Mouse (Mus musculus): ENCODE results near the gene Fgfr2. TPM values are rescaled to one million over a fixed set of nuclear protein-coding genes. Genes with fewer than 3 reads are reported as not detected.
"Not testable (repeated sequence)": the region's sequence is repeated elsewhere in the genome, so short reads cannot be mapped to it uniquely, and the experiment has no call there.

Gene Fgfr2
- polyA plus RNA-seq, 1 experiment from 2014 or later = 34.1 TPM

- Histone ChIP-seq H3K27me3 (replicated peaks) (no peaks in the 10 kb centered on the region), H3K4me3 (no peak overlapping the region), H3K27ac (ENCODE audit: poor library complexity, severe bottlenecking) (no peak overlapping the region), H3K36me3 (no peaks in the 10 kb centered on the region), H3K9ac (no peak overlapping the region), H3K9me3 (replicated peaks) (no peaks in the 10 kb centered on the region), H3K4me1 (replicated peaks) (peaks cover 2% of the 10 kb centered on the region), H3K4me2 (no peak overlapping the region)
- 45% methylated on average over 2 of the region's 2 CpGs for WGBS
- no peak for ATAC-seq (ENCODE audit: insufficient number of reproducible peaks, low FRiP score)
Observed at GRCm38 (mm10) chr7:132668604-132669003, 454.5 kb downstream of the Fgfr2 start.

DNA sequence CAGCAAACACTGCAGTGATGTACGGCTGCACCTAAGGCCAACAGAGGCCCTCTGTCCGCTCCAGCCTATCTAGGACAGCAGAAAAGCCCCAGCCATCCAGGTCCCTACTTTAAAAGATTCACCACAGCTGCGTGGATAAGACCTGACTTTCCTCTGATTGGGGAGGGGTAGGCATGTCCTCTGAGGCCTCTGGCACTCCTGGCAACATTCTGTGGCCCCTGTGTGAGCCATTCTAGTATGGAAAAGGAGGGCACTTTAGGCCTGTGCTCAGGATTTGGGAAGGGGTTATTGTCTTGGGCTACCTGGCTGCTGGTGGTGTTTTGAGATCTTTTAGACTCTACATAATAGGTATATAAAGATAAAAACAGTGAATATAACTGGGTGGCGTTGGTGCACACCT is 456.6 kb downstream of the Fgfr2 start:
- H3K36me3 ChIP-seq = no peaks in the 10 kb centered on the region

DNA sequence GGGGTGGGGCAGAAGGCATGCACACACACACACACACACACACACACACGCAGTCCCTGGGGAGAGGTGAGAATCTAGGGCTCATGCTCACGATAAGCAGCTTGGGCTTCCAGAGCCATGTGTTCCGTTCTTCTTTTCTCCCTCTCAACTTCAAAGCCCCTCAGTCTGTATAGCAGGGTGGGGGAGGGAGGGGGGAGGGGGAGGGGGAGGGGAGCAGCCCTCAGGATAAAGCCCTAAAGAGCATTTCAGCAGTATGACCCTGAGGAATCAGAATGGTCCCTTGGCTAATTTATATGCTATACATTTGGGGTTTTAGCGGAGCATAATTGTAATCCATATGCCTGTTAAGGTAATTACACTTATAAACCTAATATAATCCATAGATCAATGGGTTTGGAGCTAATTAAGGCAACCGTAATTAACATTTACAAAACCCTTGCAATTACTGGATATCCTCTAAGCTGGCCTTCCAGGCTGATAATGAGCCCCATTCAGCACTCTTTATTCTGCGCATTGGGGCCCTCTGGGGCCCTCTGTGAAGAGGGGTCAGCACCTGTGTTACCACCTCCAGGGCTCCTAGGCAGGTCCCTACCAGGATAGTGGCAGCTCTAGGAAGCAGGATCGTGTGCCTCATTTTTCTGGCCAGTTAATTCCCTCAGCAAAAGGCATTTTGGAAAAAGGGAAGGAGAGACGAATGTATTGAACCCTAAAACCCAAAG is 457.3 kb downstream of the Fgfr2 start:
- no peak overlapping the region for H3K27ac ChIP-seq (ENCODE audit: poor library complexity, severe bottlenecking)
- no peak overlapping the region for H3K4me2 ChIP-seq
- H3K27me3 ChIP-seq (replicated peaks) = no peaks in the 10 kb centered on the region
- 56% methylated on average over 8 of the region's 8 CpGs for WGBS
- H3K9me3 ChIP-seq (replicated peaks) = no peaks in the 10 kb centered on the region
- no peak overlapping the region for H3K4me3 ChIP-seq
- H3K4me1 ChIP-seq (replicated peaks) = peaks cover 24% of the 10 kb centered on the region
- ATAC-seq (ENCODE audit: insufficient number of reproducible peaks, low FRiP score) = no peak
- no peaks in the 10 kb centered on the region for H3K36me3 ChIP-seq
- H3K9ac ChIP-seq = no peak overlapping the region

More for the DNA sequence above, 456.6 kb downstream of the Fgfr2 start:
- H3K4me3 ChIP-seq = no peak overlapping the region
- H3K9me3 ChIP-seq (replicated peaks) = no peaks in the 10 kb centered on the region
- no peak overlapping the region for H3K4me2 ChIP-seq
- ATAC-seq (ENCODE audit: insufficient number of reproducible peaks, low FRiP score) = no peak
- H3K4me1 ChIP-seq (replicated peaks) = peaks cover 17% of the 10 kb centered on the region
- H3K27ac ChIP-seq (ENCODE audit: poor library complexity, severe bottlenecking) = no peak overlapping the region
- WGBS = 80% methylated on average over 4 of the region's 4 CpGs
- H3K27me3 ChIP-seq (replicated peaks) = no peaks in the 10 kb centered on the region
- H3K9ac ChIP-seq = no peak overlapping the region

DNA sequence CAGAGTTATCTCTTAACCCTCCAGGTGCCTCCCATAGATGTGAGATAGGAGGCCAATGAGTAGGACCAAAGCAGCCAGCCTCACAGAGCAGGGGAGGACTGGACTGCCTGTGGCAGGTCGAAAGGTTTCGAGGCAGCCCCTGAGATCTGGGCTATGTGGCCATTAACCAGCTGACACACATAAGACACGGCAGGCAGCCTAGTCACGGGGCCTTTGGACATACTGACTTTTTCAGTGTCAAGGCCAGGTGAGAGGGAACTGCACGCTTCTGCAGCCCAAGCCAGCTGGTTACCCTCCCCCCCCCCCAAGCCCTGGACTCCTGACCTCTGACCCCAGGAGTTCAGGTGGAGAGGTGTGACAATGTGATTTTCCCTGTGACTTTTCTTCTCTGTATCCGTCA is 458.3 kb downstream of the Fgfr2 start:
- Histone ChIP-seq H3K9me3 (replicated peaks) (no peaks in the 10 kb centered on the region), H3K4me2 (no peak overlapping the region), H3K27me3 (replicated peaks) (no peaks in the 10 kb centered on the region), H3K9ac (no peak overlapping the region), H3K4me3 (no peak overlapping the region), H3K27ac (ENCODE audit: poor library complexity, severe bottlenecking) (no peak overlapping the region), H3K4me1 (replicated peaks) (peaks cover 34% of the 10 kb centered on the region), H3K36me3 (no peaks in the 10 kb centered on the region)
- ATAC-seq (ENCODE audit: insufficient number of reproducible peaks, low FRiP score) = no peak
- WGBS = 82% methylated on average over 6 of the region's 6 CpGs

DNA sequence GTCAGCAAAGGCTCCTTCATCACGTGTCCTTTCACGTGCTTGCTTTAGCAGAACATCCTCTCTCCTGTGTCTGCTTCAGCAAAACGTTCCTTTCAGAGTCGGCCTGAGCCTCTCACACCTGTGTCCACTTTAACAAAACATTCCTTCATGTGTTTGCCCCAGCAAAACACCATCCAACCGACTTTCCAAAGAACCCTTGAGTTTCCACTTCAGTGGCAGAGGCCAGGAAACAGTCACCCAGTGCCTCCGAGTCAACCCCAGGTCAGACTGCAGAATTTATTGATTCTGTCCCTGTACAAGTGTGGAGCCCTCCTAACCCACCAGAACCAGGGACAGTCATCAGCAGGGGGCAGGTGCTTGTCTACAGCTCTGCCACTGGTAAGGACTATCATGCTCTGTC is 460.3 kb downstream of the Fgfr2 start:
- 67% methylated on average over 6 of the region's 6 CpGs for WGBS
- peaks cover 53% of the 10 kb centered on the region for H3K4me1 ChIP-seq (replicated peaks)
- H3K4me3 ChIP-seq; ATAC-seq (ENCODE audit: insufficient number of reproducible peaks, low FRiP score); H3K27ac ChIP-seq (ENCODE audit: poor library complexity, severe bottlenecking); H3K4me2 ChIP-seq; H3K9ac ChIP-seq; H3K27me3 ChIP-seq (replicated peaks); H3K36me3 ChIP-seq; H3K9me3 ChIP-seq (replicated peaks): not testable (repeated sequence)

- no peak overlapping the region for H3K9ac ChIP-seq
- no peak overlapping the region for H3K4me2 ChIP-seq
Observed at GRCm38 (mm10) chr7:132659633-132660032, 463.5 kb downstream of the Fgfr2 start.

DNA sequence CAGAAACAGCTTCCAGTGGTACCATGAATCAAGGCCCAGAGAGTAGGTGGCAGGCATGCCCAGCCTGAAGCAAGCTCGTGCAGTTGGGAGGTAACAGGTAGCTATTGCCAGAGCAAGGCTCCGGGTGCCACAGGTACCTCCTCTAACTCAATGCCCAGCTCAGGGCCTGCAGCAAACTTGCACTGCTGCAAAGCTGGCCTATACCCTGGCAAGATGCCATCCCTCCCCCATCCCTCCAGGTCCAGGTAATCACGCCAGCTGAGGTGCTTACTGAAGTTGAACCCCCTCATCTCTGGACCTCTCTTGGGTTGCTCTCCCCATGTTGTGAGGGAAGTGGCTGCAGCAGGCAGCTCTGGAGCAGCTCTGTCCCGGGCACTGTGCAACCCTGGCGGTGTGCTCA is 464.5 kb downstream of the Fgfr2 start:
- no peaks in the 10 kb centered on the region for H3K9me3 ChIP-seq (replicated peaks)
- ATAC-seq (ENCODE audit: insufficient number of reproducible peaks, low FRiP score) = no peak
- peak overlapping the region; percentile 43 for H3K27ac ChIP-seq (ENCODE audit: poor library complexity, severe bottlenecking)
- H3K4me3 ChIP-seq = no peak overlapping the region
- 0 out of 2 replicates have a peak overlapping the region, but pooled peaks have one; percentile 5 for H3K9ac ChIP-seq
- H3K4me2 ChIP-seq = no peak overlapping the region
- 83% methylated on average over 5 of the region's 5 CpGs for WGBS
- no peaks in the 10 kb centered on the region for H3K36me3 ChIP-seq
- no peaks in the 10 kb centered on the region for H3K27me3 ChIP-seq (replicated peaks)
- peaks cover 73% of the 10 kb centered on the region for H3K4me1 ChIP-seq (replicated peaks)

More at GRCm38 (mm10) chr7:132659633-132660032, 463.5 kb downstream of the Fgfr2 start:
- Histone ChIP-seq H3K27ac (ENCODE audit: poor library complexity, severe bottlenecking) (0 out of 2 replicates have a peak overlapping the region, but pooled peaks have one; percentile 26), H3K36me3 (no peaks in the 10 kb centered on the region), H3K4me1 (replicated peaks) (peaks cover 66% of the 10 kb centered on the region), H3K9me3 (replicated peaks) (no peaks in the 10 kb centered on the region), H3K27me3 (replicated peaks) (no peaks in the 10 kb centered on the region), H3K4me3 (no peak overlapping the region)
- ATAC-seq (ENCODE audit: insufficient number of reproducible peaks, low FRiP score) = no peak
- WGBS = 49% methylated on average over 7 of the region's 7 CpGs

DNA sequence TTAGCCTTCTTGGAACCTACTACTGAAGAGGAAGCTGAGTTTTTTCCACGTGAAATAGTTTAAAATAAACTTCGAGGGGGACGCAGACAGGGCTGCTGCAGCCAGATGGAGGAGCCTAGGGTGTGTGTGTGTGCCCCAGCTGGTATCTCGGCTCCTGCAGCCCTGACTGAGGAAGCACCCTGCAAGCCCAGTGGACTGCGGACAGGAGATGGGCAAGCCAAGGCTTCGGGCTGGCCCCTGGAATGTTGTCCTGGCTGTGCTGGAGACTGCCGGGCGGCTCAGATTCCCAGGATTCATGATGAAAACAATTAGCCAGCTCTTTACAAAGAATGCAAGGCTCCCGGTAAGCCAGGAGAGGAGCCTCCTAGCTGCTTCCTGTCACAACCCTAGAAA is 465.1 kb downstream of the Fgfr2 start:
- Histone ChIP-seq H3K27me3 (replicated peaks) (no peaks in the 10 kb centered on the region), H3K36me3 (no peaks in the 10 kb centered on the region), H3K9me3 (replicated peaks) (no peaks in the 10 kb centered on the region), H3K4me3 (no peak overlapping the region), H3K27ac (ENCODE audit: poor library complexity, severe bottlenecking) (peak overlapping the region; percentile 43; the same call in 1 of the 2 replicates), H3K4me1 (replicated peaks) (peaks cover 71% of the 10 kb centered on the region), H3K9ac (0 out of 2 replicates have a peak overlapping the region, but pooled peaks have one; percentile 5), H3K4me2 (peak overlapping the region; percentile 20; the same call in 1 of the 2 replicates)
- WGBS = 11% methylated on average over 9 of the region's 9 CpGs
- no peak for ATAC-seq (ENCODE audit: insufficient number of reproducible peaks, low FRiP score)

- H3K27ac ChIP-seq (ENCODE audit: poor library complexity, severe bottlenecking) = peak overlapping the region; percentile 43; the same call in 1 of the 2 replicates
- H3K4me2 ChIP-seq = peak overlapping the region; percentile 20; the same call in 1 of the 2 replicates
- H3K9ac ChIP-seq = 0 out of 2 replicates have a peak overlapping the region, but pooled peaks have one; percentile 5
- 50% methylated on average over 14 of the region's 14 CpGs for WGBS
- H3K9me3 ChIP-seq (replicated peaks) = no peaks in the 10 kb centered on the region
- peaks cover 66% of the 10 kb centered on the region for H3K4me1 ChIP-seq (replicated peaks)
- no peak overlapping the region for H3K4me3 ChIP-seq
- ATAC-seq (ENCODE audit: insufficient number of reproducible peaks, low FRiP score) = no peak
- no peaks in the 10 kb centered on the region for H3K36me3 ChIP-seq
- no peaks in the 10 kb centered on the region for H3K27me3 ChIP-seq (replicated peaks)
Observed at GRCm38 (mm10) chr7:132657371-132658057, 465.6 kb downstream of the Fgfr2 start.

DNA sequence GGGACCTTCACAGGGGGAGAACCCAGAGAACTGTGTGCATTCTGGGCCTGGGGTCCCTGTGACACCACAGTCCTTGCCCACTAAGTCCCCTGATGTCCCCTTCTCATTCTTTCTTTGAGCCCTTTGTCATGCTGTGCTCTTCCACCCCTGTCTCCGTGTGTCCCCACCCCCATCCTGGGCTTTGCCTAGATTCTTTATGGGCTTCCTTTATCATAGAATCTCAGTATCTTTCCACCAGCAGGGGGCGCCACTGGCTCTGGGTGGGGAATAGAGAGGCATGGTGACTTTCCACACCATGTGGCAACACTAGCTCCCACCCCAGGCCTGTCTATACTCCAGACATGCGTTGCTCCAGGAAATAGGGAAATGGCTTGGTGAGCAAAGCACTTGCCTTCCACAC is 466.6 kb downstream of the Fgfr2 start:
- peak; percentile 13; the same call in 1 of the 2 replicates for ATAC-seq (ENCODE audit: insufficient number of reproducible peaks, low FRiP score)
- H3K27ac ChIP-seq (ENCODE audit: poor library complexity, severe bottlenecking) = no peak overlapping the region
- WGBS = 5% methylated on average over 3 of the region's 3 CpGs
- no peaks in the 10 kb centered on the region for H3K36me3 ChIP-seq
- H3K4me1 ChIP-seq (replicated peaks) = peaks cover 56% of the 10 kb centered on the region
- no peaks in the 10 kb centered on the region for H3K9me3 ChIP-seq (replicated peaks)
- H3K27me3 ChIP-seq (replicated peaks) = no peaks in the 10 kb centered on the region
- H3K4me3 ChIP-seq = no peak overlapping the region
- no peak overlapping the region for H3K9ac ChIP-seq
- H3K4me2 ChIP-seq = no peak overlapping the region

- Histone ChIP-seq H3K27me3 (replicated peaks) (no peaks in the 10 kb centered on the region), H3K36me3 (no peaks in the 10 kb centered on the region), H3K4me1 (replicated peaks) (peaks cover 52% of the 10 kb centered on the region), H3K27ac (ENCODE audit: poor library complexity, severe bottlenecking) (no peak overlapping the region), H3K9ac (no peak overlapping the region), H3K9me3 (replicated peaks) (no peaks in the 10 kb centered on the region), H3K4me3 (no peak overlapping the region), H3K4me2 (no peak overlapping the region)
- peak; percentile 49; the same call in 1 of the 2 replicates for ATAC-seq (ENCODE audit: insufficient number of reproducible peaks, low FRiP score)
- 24% methylated on average over 9 of the region's 9 CpGs for WGBS
Observed at GRCm38 (mm10) chr7:132656075-132656474, 467.1 kb downstream of the Fgfr2 start.
